Mouse (Mus musculus) limb, embryonic 11.5 days (tissue): ENCODE measurements around the gene Taok1. TPM values are rescaled to one million over a fixed set of nuclear protein-coding genes. Genes with fewer than 3 reads are reported as not detected.

Experiments used
- ATAC-seq: fragments of 200-750 bp; cut with Nextera tagmentation; 2 replicates; pipeline ENCODE4 v1.8.0; 2017; ENCODE audit warnings: low read depth; ENCODE audit not compliant: insufficient number of reproducible peaks, low FRiP score, low TSS enrichment
- DNase-seq: peaks from one replicate; pipeline ENCODE4 v3.0.0-alpha.2; 2015; ENCODE audit warnings: low spot score
- H3K27ac ChIP-seq: fragments of 300-500 bp; sonication (generic); replicated peaks from 2 replicates; pipeline ENCODE4 v1.5.1; 2014; ENCODE audit warnings: low read depth, mild to moderate bottlenecking, low read length
- H3K27me3 ChIP-seq: fragments of 300-500 bp; sonication (generic); 2 replicates; pipeline ENCODE4 v1.6.1; 2014; ENCODE audit warnings: mild to moderate bottlenecking, low read length, mixed read lengths; ENCODE audit not compliant: control insufficient read depth, insufficient read depth
- H3K36me3 ChIP-seq: fragments of 300-500 bp; sonication (generic); 2 replicates; pipeline ENCODE4 v1.6.1; 2014; ENCODE audit warnings: mild to moderate bottlenecking, low read length, moderate library complexity, mixed read lengths; ENCODE audit not compliant: control insufficient read depth, insufficient read depth
- H3K4me1 ChIP-seq: fragments of 300-500 bp; sonication (generic); 2 replicates; pipeline ENCODE4 v1.6.1; 2014; ENCODE audit warnings: low read length, mixed read lengths; ENCODE audit not compliant: control insufficient read depth, insufficient read depth
- H3K4me2 ChIP-seq: fragments of 300-500 bp; sonication (generic); 2 replicates; pipeline ENCODE4 v1.6.1; 2014; ENCODE audit warnings: low read depth, mild to moderate bottlenecking, moderate library complexity; ENCODE audit not compliant: severe bottlenecking
- H3K4me3 ChIP-seq: fragments of 300-500 bp; sonication (generic); 2 replicates; pipeline ENCODE4 v1.5.1; 2014; ENCODE audit warnings: low read depth, low read length
- H3K9ac ChIP-seq: fragments of 300-500 bp; sonication (generic); 2 replicates; pipeline ENCODE4 v1.6.1; 2014; ENCODE audit warnings: mild to moderate bottlenecking, low read length
- H3K9me3 ChIP-seq: fragments of 300-500 bp; sonication (generic); 2 replicates; pipeline ENCODE4 v1.6.1; 2016; ENCODE audit warnings: low read length; ENCODE audit not compliant: control insufficient read depth
- WGBS: fragments of 180-500 bp; shearing (Covaris S2); extraction: QIAGEN DNeasy Blood & Tissue Kit; methylation state at CpG from one replicate; pipeline ENCODE4 v1.1.7; 2014; 5-methylcytosine and 5-hydroxymethylcytosine counted together
- polyA plus RNA-seq: library from polyadenylated mRNA; unstranded; fragments of >200 nt; fragmentation: Nextera tagmentation; extraction: Ambion mirVana; gene quantifications from 2 replicates; pipeline ENCODE4 v1.2.1, GENCODE M21; 2014

Gene Taok1
- polyA plus RNA-seq, 1 experiment from 2014 or later, result 13.1 TPM

DNA sequence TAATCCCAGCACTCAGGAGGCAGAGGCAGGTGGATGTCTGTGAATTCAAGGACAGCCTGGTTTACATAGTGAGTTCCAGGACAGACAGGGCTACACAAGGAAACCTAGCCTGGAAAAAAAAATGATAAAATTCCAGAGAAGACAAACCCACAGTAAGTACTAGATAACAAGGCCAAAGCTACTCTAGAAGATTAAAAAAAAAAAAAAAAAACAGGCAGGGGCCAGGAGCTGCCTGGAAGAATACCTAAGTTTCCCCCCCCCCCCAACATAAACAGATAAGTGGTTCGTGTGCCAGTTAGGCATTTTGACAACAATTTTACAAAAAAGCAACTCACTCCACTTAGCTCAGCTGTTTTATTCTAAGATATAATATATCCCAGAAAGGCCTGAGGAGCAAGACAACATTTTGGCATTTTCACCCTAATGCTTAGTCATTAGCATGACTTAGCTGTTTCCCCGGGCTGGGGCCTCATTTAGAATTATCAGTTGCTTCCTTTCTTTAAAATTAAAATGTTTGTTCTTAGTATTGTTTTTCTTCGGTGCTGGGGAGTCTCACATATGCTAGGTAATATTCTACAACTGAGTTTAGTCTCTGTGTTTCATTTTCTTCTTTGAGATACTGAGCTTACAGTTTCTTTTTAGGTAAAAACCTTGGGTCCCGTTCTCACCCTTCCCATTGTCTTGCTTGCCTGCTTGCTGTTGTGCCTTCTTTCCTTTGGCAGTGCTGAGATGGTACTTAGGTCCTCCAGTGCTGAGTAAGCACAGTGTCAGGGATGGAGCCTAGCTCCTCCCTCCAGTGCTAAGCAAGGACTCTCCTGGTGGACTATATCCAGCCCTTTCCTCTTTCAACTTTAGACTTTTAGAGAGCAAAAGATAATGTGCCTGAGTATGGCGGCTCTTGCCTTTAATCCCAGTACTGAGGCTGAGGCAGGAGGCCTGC is 19.3 kb upstream of the Taok1 start:
- no peak for ATAC-seq

GRCm38 (mm10) chr11:77625061-77625855 is 17.6 kb upstream of the Taok1 start:
- Histone ChIP-seq H3K4me2 (peak overlapping the region; percentile 57), H3K36me3 (no peaks in the 10 kb centered on the region), H3K4me3 (peak overlapping the region; percentile 23), H3K9ac (peak overlapping the region; percentile 32; the same call in 1 of the 2 replicates), H3K4me1 (peaks cover 10% of the 10 kb centered on the region; the same call in 1 of the 2 replicates), H3K27ac (no peak overlapping the region), H3K9me3 (no peaks in the 10 kb centered on the region), H3K27me3 (no peaks in the 10 kb centered on the region)
- DNase-seq, result peak; percentile 62
- ATAC-seq, result no peak
- 12% methylated on average over 11 of the region's 11 CpGs for WGBS

More for the DNA sequence above, 19.3 kb upstream of the Taok1 start:
- no peaks in the 10 kb centered on the region for H3K27me3 ChIP-seq
- H3K4me1 ChIP-seq, result peaks cover 10% of the 10 kb centered on the region; the same call in 1 of the 2 replicates
- no peak overlapping the region for H3K9ac ChIP-seq
- no peaks in the 10 kb centered on the region for H3K36me3 ChIP-seq
- no peaks in the 10 kb centered on the region for H3K9me3 ChIP-seq
- DNase-seq, result no peak
- no peak overlapping the region for H3K27ac ChIP-seq
- H3K4me2 ChIP-seq, result no peak overlapping the region
- 68% methylated on average over 5 of the region's 5 CpGs for WGBS
- H3K4me3 ChIP-seq, result no peak overlapping the region

DNA sequence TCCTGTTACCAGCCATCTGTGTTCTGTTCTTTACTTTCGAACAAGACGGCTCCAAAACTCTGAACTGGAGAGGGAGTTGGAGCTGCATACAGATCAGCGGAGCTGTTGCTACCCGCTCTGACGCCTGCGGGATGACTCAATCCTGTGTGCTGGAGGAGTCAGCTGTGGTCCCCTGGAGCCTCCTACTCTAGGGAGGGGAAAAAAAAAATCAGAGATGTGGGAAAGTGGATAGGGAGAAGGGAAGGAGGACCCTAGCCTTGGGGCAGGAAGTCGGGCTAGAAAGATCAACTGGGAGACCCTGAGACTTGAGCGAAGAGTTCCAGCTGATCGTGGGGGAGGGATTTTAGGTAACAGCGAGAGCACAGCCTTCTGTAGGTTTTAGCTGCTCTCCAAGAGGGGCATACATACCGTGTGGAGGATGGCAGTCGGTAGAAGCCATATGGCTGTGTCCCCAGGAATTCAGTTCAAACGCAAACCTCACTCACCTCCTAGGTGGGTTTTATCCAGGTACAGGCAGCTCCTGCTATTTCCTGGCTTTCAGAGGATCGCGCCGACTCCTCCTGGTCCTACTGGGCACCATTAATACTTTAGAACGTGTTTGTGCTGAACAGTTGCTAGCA is 16.9 kb upstream of the Taok1 start:
- peak overlapping the region; percentile 32; the same call in 1 of the 2 replicates for H3K9ac ChIP-seq
- no peak for ATAC-seq

GRCm38 (mm10) chr11:77624002-77624401 is 16.4 kb upstream of the Taok1 start:
- Histone ChIP-seq H3K9me3 (no peaks in the 10 kb centered on the region), H3K4me2 (peak overlapping the region; percentile 57), H3K9ac (no peak overlapping the region), H3K36me3 (no peaks in the 10 kb centered on the region), H3K27me3 (no peaks in the 10 kb centered on the region), H3K4me1 (peaks cover 12% of the 10 kb centered on the region; the same call in 1 of the 2 replicates), H3K27ac (no peak overlapping the region), H3K4me3 (no peak overlapping the region; the same call in 1 of the 2 replicates)
- WGBS, result 38% methylated on average over 5 of the region's 5 CpGs
- DNase-seq (no peak), ATAC-seq (no peak)

More for the DNA sequence above, 16.9 kb upstream of the Taok1 start:
- Histone ChIP-seq H3K4me1 (peaks cover 10% of the 10 kb centered on the region; the same call in 1 of the 2 replicates), H3K27me3 (no peaks in the 10 kb centered on the region), H3K9me3 (no peaks in the 10 kb centered on the region), H3K4me2 (peak overlapping the region; percentile 57), H3K27ac (no peak overlapping the region), H3K4me3 (peak overlapping the region; percentile 23), H3K36me3 (no peaks in the 10 kb centered on the region)
- peak; percentile 38 for DNase-seq
- WGBS, result 1% methylated on average over 17 of the region's 17 CpGs

- H3K36me3 ChIP-seq, result no peaks in the 10 kb centered on the region
- no peak overlapping the region for H3K4me2 ChIP-seq
- H3K4me1 ChIP-seq, result peaks cover 12% of the 10 kb centered on the region; the same call in 1 of the 2 replicates
- ATAC-seq (no peak), DNase-seq (no peak)
- WGBS, result 62% methylated on average over 5 of the region's 5 CpGs
- H3K27me3 ChIP-seq, result no peaks in the 10 kb centered on the region
- H3K9ac ChIP-seq, result no peak overlapping the region
- no peaks in the 10 kb centered on the region for H3K9me3 ChIP-seq
- no peak overlapping the region for H3K27ac ChIP-seq
- H3K4me3 ChIP-seq, result no peak overlapping the region
Measured at GRCm38 (mm10) chr11:77621902-77622535, 14.4 kb upstream of the Taok1 start.

GRCm38 (mm10) chr11:77615084-77615624 is 7.5 kb upstream of the Taok1 start:
- no peaks in the 10 kb centered on the region for H3K36me3 ChIP-seq
- H3K4me1 ChIP-seq, result 0 out of 2 replicates have a peak, but pooled peaks cover 2% of the 10 kb centered on the region
- no peak overlapping the region for H3K27ac ChIP-seq
- H3K4me3 ChIP-seq, result no peak overlapping the region
- ATAC-seq (no peak), DNase-seq (no peak)
- H3K27me3 ChIP-seq, result no peaks in the 10 kb centered on the region
- H3K9ac ChIP-seq, result no peak overlapping the region
- no peaks in the 10 kb centered on the region for H3K9me3 ChIP-seq
- 73% methylated on average over 5 of the region's 5 CpGs for WGBS
- no peak overlapping the region for H3K4me2 ChIP-seq

- H3K4me3 ChIP-seq, result peak overlapping the region; percentile 91
- peak; percentile 70 for DNase-seq
- H3K27ac ChIP-seq, result peak overlapping the region; percentile 96
- H3K4me1 ChIP-seq, result 0 out of 2 replicates have a peak, but pooled peaks cover 7% of the 10 kb centered on the region
- ATAC-seq, result peak; percentile 58; the same call in 1 of the 2 replicates
- no peaks in the 10 kb centered on the region for H3K27me3 ChIP-seq
- H3K4me2 ChIP-seq, result peak overlapping the region; percentile 76
- peaks cover 2% of the 10 kb centered on the region; the same call in 1 of the 2 replicates for H3K36me3 ChIP-seq
- under 1% methylated on average over 47 of the region's 48 CpGs for WGBS
- peak overlapping the region; percentile 99 for H3K9ac ChIP-seq
- no peaks in the 10 kb centered on the region for H3K9me3 ChIP-seq
Measured at GRCm38 (mm10) chr11:77606835-77607537, 629 bp downstream of the Taok1 start.
